Mouse (Mus musculus): ENCODE measurements at regions not wholly inside any gene's neighbourhood (a gene's known extent, or its start where the extent isn't known, plus 50 kb on each side); places are given as distances from the start of the nearest gene placed in this dataset.

DNA sequence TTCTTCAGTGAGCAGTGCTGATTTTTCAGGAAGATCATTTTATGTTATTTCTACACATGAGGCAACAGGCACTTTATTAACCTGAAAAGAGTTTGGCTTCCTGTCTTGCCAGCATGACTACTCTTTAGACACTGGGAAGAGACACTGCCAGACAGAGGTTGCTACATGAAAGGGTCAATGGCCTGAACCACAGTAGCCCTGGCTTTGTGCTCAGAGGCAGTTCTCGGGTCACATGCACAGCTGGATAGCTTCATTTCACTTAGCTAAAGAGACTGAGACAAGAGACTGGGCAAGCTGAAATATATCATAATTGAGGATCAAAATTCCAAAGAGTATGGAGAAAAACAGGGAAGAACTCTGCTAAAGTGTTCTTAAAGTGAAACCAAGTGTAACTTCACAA is 74.9 kb upstream of the Hes1 start:
- TF ChIP-seq POLR2A (IDR thresholded peaks at IDR 0.05; ENCODE audit: extremely low read depth, insufficient read depth, low read length) (no peak), CTCF (IDR thresholded peaks at IDR 0.05; ENCODE audit: low read depth, low read length) (no peak)
